Mouse (Mus musculus) liver, embryonic 15.5 days (tissue): ENCODE results near the gene Slc35e3. TPM values are rescaled to one million over a fixed set of nuclear protein-coding genes. Genes with fewer than 3 reads are reported as not detected.
"Not testable (repeated sequence)": the region's sequence is repeated elsewhere in the genome, so short reads cannot be mapped to it uniquely, and the experiment has no call there.

Experiments
- ATAC-seq: fragments of 200-750 bp; cut with Nextera tagmentation; 2 replicates; pipeline ENCODE4 v1.8.0; 2017; ENCODE audit warnings: moderate number of reproducible peaks, mild to moderate bottlenecking, moderate library complexity; ENCODE audit not compliant: insufficient read depth
- H3K27ac ChIP-seq: fragments of 300-500 bp; sonication (generic); replicated peaks from 2 replicates; pipeline ENCODE4 v1.5.1; 2015; ENCODE audit warnings: mild to moderate bottlenecking, inconsistent platforms
- H3K27me3 ChIP-seq: fragments of 300-500 bp; sonication (generic); 2 replicates; pipeline ENCODE4 v1.6.1; 2015; ENCODE audit warnings: mild to moderate bottlenecking, inconsistent platforms
- H3K36me3 ChIP-seq: fragments of 300-500 bp; sonication (generic); replicated peaks from 2 replicates; pipeline ENCODE4 v1.6.1; 2015; ENCODE audit warnings: moderate library complexity, mild to moderate bottlenecking, inconsistent platforms
- H3K4me1 ChIP-seq: fragments of 300-500 bp; sonication (generic); replicated peaks from 2 replicates; pipeline ENCODE4 v1.6.1; 2015; ENCODE audit warnings: inconsistent platforms
- H3K4me2 ChIP-seq: fragments of 300-500 bp; sonication (generic); 2 replicates; pipeline ENCODE4 v1.6.1; 2015; ENCODE audit warnings: moderate library complexity, mild to moderate bottlenecking, inconsistent platforms
- H3K4me3 ChIP-seq: fragments of 300-500 bp; sonication (generic); replicated peaks from 2 replicates; pipeline ENCODE4 v1.5.1; 2015; ENCODE audit warnings: mild to moderate bottlenecking, inconsistent platforms
- H3K9ac ChIP-seq: fragments of 300-500 bp; sonication (generic); 2 replicates; pipeline ENCODE4 v1.6.1; 2015; ENCODE audit warnings: moderate library complexity, mild to moderate bottlenecking, inconsistent platforms
- H3K9me3 ChIP-seq: fragments of 300-500 bp; sonication (generic); replicated peaks from 2 replicates; pipeline ENCODE4 v1.6.1; 2016; ENCODE audit warnings: inconsistent platforms
- WGBS: fragments of 180-500 bp; shearing (Covaris S2); methylation state at CpG from one replicate; pipeline ENCODE4 v1.1.7; 2015; ENCODE audit warnings: mixed read lengths; ENCODE audit not compliant: insufficient replicate concordance; 5-methylcytosine and 5-hydroxymethylcytosine counted together
- polyA plus RNA-seq: library from polyadenylated mRNA; unstranded; fragments of >200 nt; fragmentation: Nextera tagmentation; extraction: Ambion mirVana; gene quantifications from 2 replicates; pipeline ENCODE4 v1.2.1, GENCODE M21; 2015

Gene Slc35e3
- polyA plus RNA-seq, 1 experiment from 2014 or later, result 2.3 TPM

DNA sequence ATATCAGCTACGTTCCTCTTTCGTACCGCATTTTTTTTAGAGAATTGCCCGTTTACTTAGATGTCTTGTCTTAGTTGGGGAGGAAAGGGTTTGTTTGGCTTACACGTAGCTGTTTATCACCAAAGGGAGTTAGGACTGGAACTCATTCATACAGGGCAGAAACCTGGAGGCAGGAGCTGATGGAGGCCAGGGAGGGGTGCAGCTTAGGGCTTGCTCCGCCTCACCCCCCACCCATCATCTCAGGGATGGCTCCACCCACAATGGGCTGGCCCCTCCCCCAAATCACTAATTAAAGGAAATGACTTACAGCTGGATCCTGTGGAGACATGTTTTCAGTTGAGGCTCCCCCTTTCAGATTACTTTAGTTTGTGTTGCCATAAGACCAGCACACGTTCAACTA is 1.5 kb upstream of the Slc35e3 start:
- no peak for ATAC-seq
- Histone ChIP-seq H3K4me3 (no peak overlapping the region), H3K9me3 (no peaks in the 10 kb centered on the region), H3K36me3 (peaks cover 44% of the 10 kb centered on the region), H3K27me3 (peaks cover 4% of the 10 kb centered on the region; the same call in 1 of the 2 replicates), H3K27ac (no peak overlapping the region), H3K9ac (no peak overlapping the region), H3K4me2 (no peak overlapping the region), H3K4me1 (peaks cover 20% of the 10 kb centered on the region)
- WGBS, result 81% methylated on average over 7 of the region's 7 CpGs

DNA sequence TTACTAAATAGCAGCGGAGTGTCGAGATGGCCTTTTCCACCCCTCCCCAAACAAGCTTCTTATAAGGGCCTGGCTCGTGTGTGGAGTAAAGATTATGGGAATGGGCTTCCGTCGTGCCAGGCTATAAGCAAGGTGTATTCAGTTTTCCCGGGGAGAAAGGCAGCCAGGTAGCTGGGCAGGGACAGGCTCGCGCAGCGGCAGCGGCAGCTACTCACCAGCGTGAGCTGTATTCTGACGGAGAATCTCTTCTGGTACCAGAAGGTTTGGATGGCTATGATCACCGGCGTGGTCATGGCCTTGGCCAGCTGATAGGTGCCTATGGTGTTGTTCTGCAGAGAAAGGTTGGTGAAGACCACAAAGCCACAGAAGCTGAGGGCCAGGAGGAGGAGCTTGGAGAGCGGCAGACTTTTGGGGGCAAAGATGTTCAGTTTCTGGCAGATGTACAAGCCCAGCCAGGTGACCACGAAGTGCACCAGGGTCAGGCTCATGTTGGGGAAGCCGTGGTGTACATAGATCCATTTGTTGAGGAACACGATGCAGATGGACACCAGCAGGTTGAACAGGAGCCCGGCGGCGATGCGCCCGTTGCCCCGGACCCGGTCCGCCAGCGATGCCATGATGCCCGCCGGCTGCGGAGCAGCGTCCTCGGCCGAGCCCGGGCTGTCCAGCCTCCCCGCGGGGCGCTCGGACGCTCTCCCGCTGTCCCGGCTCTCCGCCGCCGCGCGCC is 432 bp downstream of the Slc35e3 start:
- H3K4me1 ChIP-seq, result peaks cover 20% of the 10 kb centered on the region
- H3K36me3 ChIP-seq, result peaks cover 25% of the 10 kb centered on the region
- not testable (repeated sequence) for H3K27ac ChIP-seq, H3K27me3 ChIP-seq, H3K9me3 ChIP-seq
- peak; percentile 20 for ATAC-seq
- under 1% methylated on average over 25 of the region's 46 CpGs for WGBS
- H3K9ac ChIP-seq, result peak overlapping the region; percentile 49; the same call in 1 of the 2 replicates
- H3K4me3 ChIP-seq, result peak overlapping the region; percentile 55
- H3K4me2 ChIP-seq, result peak overlapping the region; percentile 83

DNA sequence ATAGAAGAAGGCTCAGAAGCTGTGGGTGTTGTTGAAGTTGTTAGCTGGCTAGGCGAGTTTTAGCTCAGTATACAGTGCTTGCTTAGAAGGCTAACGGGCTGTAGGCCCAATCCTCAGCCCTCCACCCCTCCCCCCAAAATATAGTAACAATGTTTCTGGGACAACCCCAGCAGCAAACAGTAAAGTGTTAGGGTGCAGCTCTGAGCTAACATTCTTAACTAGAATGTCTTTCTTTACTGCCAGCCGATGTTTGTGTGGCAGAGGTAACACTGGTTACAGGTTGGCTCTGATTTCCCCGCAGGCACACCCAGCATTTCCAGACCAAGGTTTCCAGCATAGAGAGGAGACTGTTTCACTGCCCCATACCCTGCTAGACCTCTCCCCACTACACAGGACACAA is 2.2 kb downstream of the Slc35e3 start:
- peaks cover 8% of the 10 kb centered on the region for H3K36me3 ChIP-seq
- no peak overlapping the region for H3K4me3 ChIP-seq
- 67% methylated on average over 4 of the region's 4 CpGs for WGBS
- no peak overlapping the region for H3K9ac ChIP-seq
- H3K4me1 ChIP-seq, result peaks cover 21% of the 10 kb centered on the region
- H3K9me3 ChIP-seq, result no peaks in the 10 kb centered on the region
- H3K27ac ChIP-seq, result no peak overlapping the region
- no peak overlapping the region for H3K4me2 ChIP-seq
- ATAC-seq, result no peak
- H3K27me3 ChIP-seq, result peaks cover 4% of the 10 kb centered on the region; the same call in 1 of the 2 replicates

DNA sequence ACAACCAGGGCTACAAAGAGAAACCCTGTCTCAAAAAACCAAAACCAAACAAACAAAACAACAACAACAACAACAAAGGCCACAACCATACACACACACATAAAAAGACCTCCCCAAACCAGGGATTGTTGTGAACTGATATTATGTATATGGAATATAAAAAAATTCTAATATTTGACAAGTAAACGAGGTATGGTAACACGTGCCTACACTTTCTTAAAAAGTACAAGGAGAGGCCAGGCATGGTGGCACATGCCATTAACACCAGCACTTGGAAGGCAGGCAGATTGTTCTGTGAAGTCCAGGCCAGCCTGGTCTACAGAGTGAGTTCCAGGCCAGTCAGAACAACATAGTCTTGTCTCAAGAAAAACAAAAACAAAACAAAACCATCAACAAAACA is 3.0 kb downstream of the Slc35e3 start:
- Histone ChIP-seq H3K27me3 (peaks cover 4% of the 10 kb centered on the region; the same call in 1 of the 2 replicates), H3K9ac (no peak overlapping the region), H3K4me2 (no peak overlapping the region), H3K36me3 (peaks cover 2% of the 10 kb centered on the region; the same call in 1 of the 2 replicates), H3K9me3 (no peaks in the 10 kb centered on the region), H3K27ac (no peak overlapping the region), H3K4me3 (no peak overlapping the region), H3K4me1 (peaks cover 28% of the 10 kb centered on the region)
- WGBS, result 45% methylated on average over 2 of the region's 2 CpGs
- no peak for ATAC-seq

DNA sequence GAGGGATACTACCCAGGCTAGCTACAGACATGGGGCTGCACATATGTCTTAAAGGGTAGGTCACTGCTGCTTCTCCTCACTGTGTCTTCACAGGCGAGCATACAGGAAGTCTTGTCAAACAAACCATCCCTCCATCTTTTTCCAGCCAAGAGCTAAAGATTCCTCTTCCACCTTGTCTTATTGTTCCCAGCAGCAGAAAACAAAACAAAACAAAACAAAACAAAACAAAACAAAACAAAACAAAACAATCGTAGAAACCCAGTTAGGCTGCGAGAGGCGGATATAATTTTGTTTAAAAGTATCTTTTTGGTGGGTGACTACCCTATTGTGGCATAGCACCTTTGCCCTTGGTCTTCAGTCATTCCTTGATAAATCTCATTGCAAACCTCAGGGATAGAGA is 3.5 kb downstream of the Slc35e3 start:
- no peaks in the 10 kb centered on the region for H3K36me3 ChIP-seq
- peaks cover 4% of the 10 kb centered on the region; the same call in 1 of the 2 replicates for H3K27me3 ChIP-seq
- no peak overlapping the region for H3K4me2 ChIP-seq
- no peaks in the 10 kb centered on the region for H3K9me3 ChIP-seq
- H3K9ac ChIP-seq, result no peak overlapping the region
- H3K4me3 ChIP-seq, result no peak overlapping the region
- H3K27ac ChIP-seq, result no peak overlapping the region
- no peak for ATAC-seq
- H3K4me1 ChIP-seq, result peaks cover 28% of the 10 kb centered on the region
- 74% methylated on average over 4 of the region's 4 CpGs for WGBS

DNA sequence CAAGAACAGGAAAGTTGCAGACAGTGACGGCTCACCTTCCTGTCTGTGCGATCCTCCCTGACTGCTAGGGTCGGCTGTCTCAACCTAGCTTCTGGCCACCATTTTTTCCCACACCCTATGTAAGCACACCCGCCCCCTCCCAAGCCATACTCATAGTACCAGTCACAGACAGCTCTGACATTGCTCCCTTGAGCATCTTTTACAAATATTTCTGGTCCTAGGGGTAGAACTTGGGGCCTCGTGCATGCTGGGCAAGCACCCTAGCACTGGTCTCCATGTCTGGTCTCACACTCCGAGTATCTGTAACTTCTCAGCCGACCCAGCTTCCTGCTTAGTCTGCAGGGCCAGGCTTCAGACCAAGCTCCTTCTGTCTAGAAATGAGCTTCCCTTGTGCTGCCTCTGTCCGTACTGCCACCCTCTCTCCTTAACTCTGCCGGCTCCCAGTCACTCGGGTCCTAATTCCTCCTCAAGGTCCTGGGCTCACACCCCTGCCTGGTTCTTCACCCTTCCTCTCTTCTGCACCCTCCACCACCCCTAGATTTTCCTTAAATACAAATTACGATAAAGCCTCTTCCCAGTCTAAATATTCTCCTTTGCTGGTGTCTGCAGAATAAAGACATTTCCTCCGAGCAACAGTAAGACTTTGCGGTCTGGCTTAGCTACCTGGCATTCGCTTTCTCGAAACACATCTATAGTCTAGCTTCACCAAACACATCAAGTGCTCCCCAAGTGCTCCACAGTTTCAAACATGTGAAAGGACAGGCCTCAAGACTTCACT is 4.3 kb downstream of the Slc35e3 start:
- Histone ChIP-seq H3K4me2 (no peak overlapping the region), H3K4me3 (no peak overlapping the region), H3K9ac (no peak overlapping the region), H3K27ac (no peak overlapping the region), H3K36me3 (no peaks in the 10 kb centered on the region), H3K9me3 (no peaks in the 10 kb centered on the region), H3K4me1 (peaks cover 21% of the 10 kb centered on the region), H3K27me3 (peaks cover 4% of the 10 kb centered on the region; the same call in 1 of the 2 replicates)
- 78% methylated on average over 15 of the region's 15 CpGs for WGBS
- ATAC-seq, result no peak

DNA sequence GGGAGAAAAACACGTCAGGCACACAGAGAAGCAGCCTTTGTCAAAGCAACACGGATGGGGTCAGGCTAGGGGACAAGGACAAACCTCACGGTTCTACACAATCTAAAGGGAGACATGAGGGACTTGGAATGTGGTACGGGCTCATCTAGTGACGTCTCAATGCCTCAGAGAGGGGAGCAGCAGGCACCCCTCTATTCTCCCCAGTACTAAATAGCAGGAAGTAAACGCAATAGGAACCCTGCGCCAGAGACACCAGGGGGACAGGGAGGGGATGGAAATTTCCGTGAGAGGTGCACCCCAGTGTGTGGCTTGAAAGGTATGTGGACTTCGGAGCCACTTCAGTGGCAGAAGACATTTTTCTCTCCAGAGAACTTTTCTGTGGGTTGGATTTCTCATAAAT is 5.2 kb downstream of the Slc35e3 start:
- Histone ChIP-seq H3K4me2 (no peak overlapping the region), H3K36me3 (no peaks in the 10 kb centered on the region), H3K4me1 (peaks cover 17% of the 10 kb centered on the region), H3K27ac (no peak overlapping the region), H3K4me3 (no peak overlapping the region), H3K9ac (no peak overlapping the region), H3K27me3 (peaks cover 4% of the 10 kb centered on the region; the same call in 1 of the 2 replicates), H3K9me3 (no peaks in the 10 kb centered on the region)
- no peak for ATAC-seq
- WGBS, result 72% methylated on average over 9 of the region's 9 CpGs

DNA sequence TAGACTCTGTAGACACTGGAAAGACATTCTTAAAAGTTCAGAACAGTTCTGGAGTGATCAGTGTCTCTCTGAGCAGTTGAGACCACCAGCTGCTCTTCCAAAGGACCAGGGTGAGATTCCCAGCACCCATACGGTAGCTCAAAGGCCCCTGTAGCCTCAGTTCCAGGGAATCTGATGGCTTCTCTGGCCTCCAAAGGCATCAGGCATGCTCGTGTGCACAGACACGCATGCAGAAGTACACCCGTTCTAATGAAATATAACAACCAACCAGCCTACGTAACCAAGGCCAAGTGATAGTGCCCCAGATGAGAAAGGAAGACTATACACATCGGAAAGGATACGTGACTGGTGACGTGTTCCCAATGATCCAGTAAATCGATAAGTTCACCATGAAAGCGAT is 6.0 kb downstream of the Slc35e3 start:
- Histone ChIP-seq H3K9me3 (no peaks in the 10 kb centered on the region), H3K36me3 (no peaks in the 10 kb centered on the region), H3K27me3 (peaks cover under 1% of the 10 kb centered on the region; the same call in 1 of the 2 replicates), H3K4me3 (no peak overlapping the region), H3K27ac (no peak overlapping the region), H3K4me1 (peaks cover 13% of the 10 kb centered on the region), H3K4me2 (no peak overlapping the region), H3K9ac (no peak overlapping the region)
- no peak for ATAC-seq
- 78% methylated on average over 10 of the region's 10 CpGs for WGBS

DNA sequence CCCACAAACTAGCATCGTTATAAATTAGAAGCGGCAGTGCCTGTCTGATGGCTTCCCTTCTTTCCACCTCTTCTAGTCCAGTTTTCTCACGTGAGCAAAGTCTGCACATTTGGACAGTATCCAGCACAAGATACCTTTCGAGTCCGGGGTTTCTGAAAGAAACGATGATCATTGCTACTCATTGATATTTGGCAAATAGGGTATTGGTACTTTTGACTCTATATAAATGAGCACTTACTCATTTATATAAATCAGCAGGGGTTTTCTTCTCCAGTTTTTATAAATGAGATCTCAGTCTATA is 6.6 kb downstream of the Slc35e3 start:
- ATAC-seq, result no peak
- no peak overlapping the region for H3K4me3 ChIP-seq
- no peaks in the 10 kb centered on the region for H3K36me3 ChIP-seq
- peaks cover 10% of the 10 kb centered on the region for H3K4me1 ChIP-seq
- no peak overlapping the region for H3K9ac ChIP-seq
- no peaks in the 10 kb centered on the region for H3K9me3 ChIP-seq
- WGBS, result 82% methylated on average over 6 of the region's 6 CpGs
- no peak overlapping the region for H3K4me2 ChIP-seq
- H3K27me3 ChIP-seq, result no peaks in the 10 kb centered on the region
- H3K27ac ChIP-seq, result no peak overlapping the region

DNA sequence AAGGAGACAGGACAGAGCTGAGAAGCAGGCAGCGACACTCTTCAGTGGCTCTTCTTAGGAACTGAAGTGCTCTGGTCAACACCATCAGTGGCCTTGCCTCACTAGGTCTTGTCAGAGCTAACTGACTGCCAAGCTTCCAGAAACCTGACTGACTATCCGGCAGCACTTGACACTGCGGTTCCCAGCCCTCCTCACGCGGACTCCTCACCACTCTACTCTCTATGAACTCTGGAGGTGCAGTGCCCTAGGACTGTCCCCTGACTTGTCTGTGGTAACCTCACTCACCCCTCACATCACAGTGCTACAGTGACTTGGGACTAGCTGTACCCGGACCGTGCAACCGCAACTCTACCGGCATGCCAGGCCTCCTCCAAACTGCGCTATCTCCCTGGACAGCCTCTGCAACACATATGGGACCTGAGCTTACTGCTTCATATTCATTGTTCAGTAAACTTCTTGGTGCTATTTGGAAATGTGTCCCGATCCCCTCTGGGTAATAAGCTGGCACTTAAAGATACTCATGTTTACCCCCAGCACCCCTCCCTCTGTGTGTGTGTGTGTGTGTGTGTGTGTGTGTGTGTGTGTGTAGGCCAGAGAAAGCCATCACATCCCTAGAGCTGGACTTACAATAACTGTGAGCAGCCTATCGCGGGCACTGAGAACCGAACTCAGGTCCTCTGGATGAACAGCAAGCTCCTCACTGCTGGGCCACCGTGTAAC is 7.1 kb downstream of the Slc35e3 start:
- Histone ChIP-seq H3K4me2 (no peak overlapping the region), H3K9ac (no peak overlapping the region), H3K27me3 (no peaks in the 10 kb centered on the region), H3K36me3 (no peaks in the 10 kb centered on the region), H3K9me3 (no peaks in the 10 kb centered on the region), H3K27ac (no peak overlapping the region), H3K4me3 (no peak overlapping the region), H3K4me1 (peaks cover 10% of the 10 kb centered on the region)
- no peak for ATAC-seq
- 89% methylated on average over 15 of the region's 15 CpGs for WGBS
